Mouse (Mus musculus) midbrain, embryonic 14.5 days (tissue): ENCODE results near the gene Olfr1512. TPM values are rescaled to one million over a fixed set of nuclear protein-coding genes. Genes with fewer than 3 reads are reported as not detected.
A peak's percentile ranks its signal among the peaks of the same experiment; 100 is the strongest.
"Not testable (repeated sequence)": the region's sequence is repeated elsewhere in the genome, so short reads cannot be mapped to it uniquely, and the experiment has no call there.

ENCODE experiments used
- ATAC-seq: fragments of 200-750 bp; cut with Nextera tagmentation; 2 replicates; pipeline ENCODE4 v1.8.0; 2017; ENCODE audit warnings: moderate number of reproducible peaks, moderate library complexity; ENCODE audit not compliant: low FRiP score, low TSS enrichment
- DNase-seq: peaks from one replicate; pipeline ENCODE4 v3.0.0-alpha.2; 2015
- H3K27ac ChIP-seq: fragments of 300-500 bp; sonication (generic); replicated peaks from 2 replicates; pipeline ENCODE4 v1.5.1; 2014; ENCODE audit warnings: mild to moderate bottlenecking, low read depth, low read length, moderate library complexity
- H3K27me3 ChIP-seq: fragments of 300-500 bp; sonication (generic); 2 replicates; pipeline ENCODE4 v1.6.1; 2014; ENCODE audit warnings: low read length, control low read depth, mixed read lengths; ENCODE audit not compliant: control insufficient read depth, insufficient read depth
- H3K36me3 ChIP-seq: fragments of 300-500 bp; sonication (generic); 2 replicates; pipeline ENCODE4 v1.6.1; 2014; ENCODE audit warnings: low read length, control low read depth; ENCODE audit not compliant: control insufficient read depth, insufficient read depth
- H3K4me1 ChIP-seq: fragments of 300-500 bp; sonication (generic); 2 replicates; pipeline ENCODE4 v1.6.1; 2014; ENCODE audit warnings: mild to moderate bottlenecking, antibody characterized with exemption, low read length, control low read depth; ENCODE audit not compliant: control insufficient read depth, insufficient read depth
- H3K4me2 ChIP-seq: fragments of 300-500 bp; sonication (generic); 2 replicates; pipeline ENCODE4 v1.6.1; 2014; ENCODE audit warnings: mild to moderate bottlenecking, low read length, moderate library complexity
- H3K4me3 ChIP-seq: fragments of 300-500 bp; sonication (generic); replicated peaks from 2 replicates; pipeline ENCODE4 v1.5.1; 2014; ENCODE audit warnings: low read depth, low read length
- H3K9ac ChIP-seq: fragments of 300-500 bp; sonication (generic); replicated peaks from 2 replicates; pipeline ENCODE4 v1.6.1; 2014; ENCODE audit warnings: mild to moderate bottlenecking, low read length, moderate library complexity
- H3K9me3 ChIP-seq: fragments of 300-500 bp; sonication (generic); 2 replicates; pipeline ENCODE4 v1.6.1; 2016; ENCODE audit warnings: low read length, control low read depth, mixed read lengths; ENCODE audit not compliant: control insufficient read depth
- WGBS: fragments of 180-500 bp; shearing (Covaris S2); extraction: QIAGEN DNeasy Blood & Tissue Kit; methylation state at CpG from one replicate; pipeline ENCODE4 v1.1.7; 2014; 5-methylcytosine and 5-hydroxymethylcytosine counted together
- polyA plus RNA-seq: library from polyadenylated mRNA; unstranded; fragments of >200 nt; fragmentation: Nextera tagmentation; extraction: Ambion mirVana; gene quantifications from 2 replicates; pipeline ENCODE4 v1.2.1, GENCODE M21; 2014

Gene Olfr1512
- not detected in 2 replicates for polyA plus RNA-seq

GRCm38 (mm10) chr14:52379068-52379467, at the start of gene Olfr1512:
Olfr1512 (minus strand) TSS chr14:52379168.
- no peaks in the 10 kb centered on the region for H3K27me3 ChIP-seq
- DNase-seq (no peak), ATAC-seq (no peak)
- no peak within 1 kb of the TSS for H3K9ac ChIP-seq
- H3K4me2 ChIP-seq = no peak within 1 kb of the TSS
- no peaks in the 10 kb centered on the region for H3K9me3 ChIP-seq
- no peaks in the 10 kb centered on the region for H3K4me1 ChIP-seq
- no peaks in the 10 kb centered on the region for H3K36me3 ChIP-seq
- H3K27ac ChIP-seq = no peak within 1 kb of the TSS
- H3K4me3 ChIP-seq = no peak within 1 kb of the TSS
- 80% methylated on average over 2 of the region's 2 CpGs for WGBS

- no peak overlapping the region for H3K4me2 ChIP-seq
- no peak overlapping the region for H3K4me3 ChIP-seq
- no peaks in the 10 kb centered on the region for H3K36me3 ChIP-seq
- H3K4me1 ChIP-seq = no peaks in the 10 kb centered on the region
- ATAC-seq (no peak), DNase-seq (no peak)
- no peaks in the 10 kb centered on the region for H3K9me3 ChIP-seq
- no peak overlapping the region for H3K27ac ChIP-seq
- H3K27me3 ChIP-seq = no peaks in the 10 kb centered on the region
- 100% methylated on average over 1 of the region's 1 CpGs for WGBS
- no peak overlapping the region for H3K9ac ChIP-seq
Observed at GRCm38 (mm10) chr14:52427686-52428085, 48.7 kb upstream of the Olfr1512 start.

- H3K36me3 ChIP-seq = no peaks in the 10 kb centered on the region
- no peak for DNase-seq
- no peak within 1 kb of the TSS for H3K9ac ChIP-seq
- no peak for ATAC-seq
- H3K4me2 ChIP-seq = no peak within 1 kb of the TSS
- no peaks in the 10 kb centered on the region for H3K4me1 ChIP-seq
- no peaks in the 10 kb centered on the region for H3K9me3 ChIP-seq
- no peak within 1 kb of the TSS for H3K4me3 ChIP-seq
- WGBS = 90% methylated on average over 3 of the region's 3 CpGs
- H3K27me3 ChIP-seq = no peaks in the 10 kb centered on the region
- no peak within 1 kb of the TSS for H3K27ac ChIP-seq
Observed at GRCm38 (mm10) chr14:52414273-52414672, 35.3 kb upstream of the Olfr1512 start, which contains the start of gene Olfr1510. Olfr1510 (minus strand) TSS chr14:52414373.

- not testable (repeated sequence) for H3K4me1 ChIP-seq, H3K9me3 ChIP-seq, H3K27ac ChIP-seq, H3K4me2 ChIP-seq, H3K4me3 ChIP-seq, DNase-seq, H3K9ac ChIP-seq, H3K36me3 ChIP-seq, H3K27me3 ChIP-seq
- WGBS = 81% methylated on average over 7 of the region's 10 CpGs
- peak; percentile 17; the same call in 1 of the 2 replicates for ATAC-seq
Observed at GRCm38 (mm10) chr14:52410142-52410919, 31.4 kb upstream of the Olfr1512 start.

- 79% methylated on average over 4 of the region's 4 CpGs for WGBS
- no peak for ATAC-seq
- H3K9ac ChIP-seq = no peak within 1 kb of the TSS
- DNase-seq = no peak
- H3K27ac ChIP-seq = no peak within 1 kb of the TSS
- no peaks in the 10 kb centered on the region for H3K27me3 ChIP-seq
- H3K36me3 ChIP-seq = no peaks in the 10 kb centered on the region
- no peaks in the 10 kb centered on the region for H3K4me1 ChIP-seq
- no peaks in the 10 kb centered on the region for H3K9me3 ChIP-seq
- no peak within 1 kb of the TSS for H3K4me2 ChIP-seq
- no peak within 1 kb of the TSS for H3K4me3 ChIP-seq
Observed at GRCm38 (mm10) chr14:52397279-52397678, 18.3 kb upstream of the Olfr1512 start, which contains the start of gene Olfr1511. Olfr1511 (minus strand) TSS chr14:52397379.

- H3K4me3 ChIP-seq, H3K27me3 ChIP-seq, H3K36me3 ChIP-seq, DNase-seq, H3K9me3 ChIP-seq, H3K4me1 ChIP-seq, ATAC-seq, H3K27ac ChIP-seq, H3K4me2 ChIP-seq, H3K9ac ChIP-seq: not testable (repeated sequence)
- 92% methylated on average over 9 of the region's 9 CpGs for WGBS
Observed at GRCm38 (mm10) chr14:52390084-52390848, 11.3 kb upstream of the Olfr1512 start.

GRCm38 (mm10) chr14:52368741-52369140, 10.2 kb downstream of the Olfr1512 start:
- no peak for ATAC-seq

GRCm38 (mm10) chr14:52356308-52356707, 22.7 kb downstream of the Olfr1512 start, which contains the start of gene Olfr1513:
Olfr1513 (minus strand) TSS chr14:52356408.
- no peaks in the 10 kb centered on the region for H3K36me3 ChIP-seq
- no peak for DNase-seq
- no peak within 1 kb of the TSS for H3K4me3 ChIP-seq
- H3K4me2 ChIP-seq = no peak within 1 kb of the TSS
- H3K27ac ChIP-seq = no peak within 1 kb of the TSS
- H3K4me1 ChIP-seq = no peaks in the 10 kb centered on the region
- H3K9me3 ChIP-seq = no peaks in the 10 kb centered on the region
- no peak within 1 kb of the TSS for H3K9ac ChIP-seq
- no peak for ATAC-seq
- WGBS = 86% methylated on average over 4 of the region's 4 CpGs
- H3K27me3 ChIP-seq = no peaks in the 10 kb centered on the region

More at GRCm38 (mm10) chr14:52368741-52369140, 10.2 kb downstream of the Olfr1512 start:
- WGBS = 91% methylated on average over 3 of the region's 3 CpGs
- Histone ChIP-seq H3K4me3 (no peak overlapping the region), H3K4me1 (no peaks in the 10 kb centered on the region), H3K27ac (no peak overlapping the region), H3K9me3 (no peaks in the 10 kb centered on the region), H3K27me3 (no peaks in the 10 kb centered on the region), H3K4me2 (no peak overlapping the region), H3K36me3 (no peaks in the 10 kb centered on the region), H3K9ac (no peak overlapping the region)
- no peak for DNase-seq
